In the genomic region with DNA sequence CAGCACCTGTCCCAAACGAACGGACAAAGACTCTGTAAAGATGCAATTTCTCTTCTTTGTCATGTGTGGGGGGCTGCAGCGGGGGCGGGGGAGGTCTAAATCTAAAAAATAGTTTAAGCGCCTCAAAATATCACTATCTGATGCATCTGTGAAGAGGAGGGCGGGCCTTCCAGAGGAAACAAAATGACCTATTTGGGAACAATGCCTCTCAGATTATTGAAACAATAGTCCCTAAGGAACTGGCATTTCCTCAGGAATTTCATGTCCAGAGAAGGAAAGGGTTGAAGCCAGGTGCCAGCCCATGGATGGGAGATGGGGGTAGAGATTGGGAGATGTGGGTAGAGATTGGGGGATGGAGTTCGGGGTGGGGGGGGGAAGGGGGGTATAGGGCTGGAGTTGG, we compare ENCODE assay signal across 22 mouse cellular contexts. TPM values are rescaled to one million over a fixed set of nuclear protein-coding genes. Genes with fewer than 3 reads are reported as not detected.
DNase-seq lines count a peak whose midpoint lies in the region.
"Had no signal": no experiment of that assay in that cellular context is flagged by ENCODE, and none has a peak within 500 bp of the region (broad histone marks: within the 10 kb centered on the region; RNA-seq: fewer than 3 reads in every experiment).

No protein-coding gene starts in this region.

- intact Hi-C loops in heart, postnatal 25 days (cut with DNase I) = no loop called here

- no peaks in the 10 kb centered on the region for H3K9me3 ChIP-seq in heart, embryonic 10.5 days
- H3K9me3 ChIP-seq in limb, embryonic 10.5 days (replicated peaks) = no peaks in the 10 kb centered on the region
- H3K9me3 ChIP-seq: embryonic facial prominence, embryonic 15.5 days; forebrain, embryonic 10.5 days; forebrain, embryonic 15.5 days; hindbrain, embryonic 15.5 days had no signal

- H3K4me3 ChIP-seq in heart, embryonic 10.5 days = no peak overlapping the region
- H3K4me3 ChIP-seq in limb, embryonic 10.5 days = no peak overlapping the region
- H3K4me3 ChIP-seq: embryonic facial prominence, embryonic 15.5 days; erythroblast, embryonic 14.5 days; forebrain, embryonic 10.5 days; forebrain, embryonic 15.5 days; heart, adult 2 months; heart, embryonic 12.5 days; hindbrain, embryonic 15.5 days had no signal

- peaks cover 34% of the 10 kb centered on the region for H3K36me3 ChIP-seq in heart, embryonic 10.5 days
- peaks cover 43% of the 10 kb centered on the region for H3K36me3 ChIP-seq in limb, embryonic 10.5 days

- peak; percentile 80 for DNase-seq in heart, adult 11 months
- DNase-seq in heart, embryonic 10.5 days (ENCODE audit: low spot score) = no peak
- DNase-seq in kidney, postnatal 36 days = peak; percentile 24
- DNase-seq in kidney, adult 11 months = no peak
- peak; percentile 37 for DNase-seq in ES-CJ7 (ENCODE audit: low read depth, low spot score)
- DNase-seq in limb, embryonic 10.5 days (ENCODE audit: low spot score) = peak; percentile 12
- DNase-seq in heart, postnatal 25 days (ENCODE audit: low spot score) = no peak
- DNase-seq: adrenal gland, adult 8-10 months; B cell, adult 2 months; cerebellum, adult 2 months; cerebellum, postnatal 14 days; embryo, embryonic 11 days; gastrocnemius, postnatal 10 days; heart, adult 2 months; heart, postnatal 36 days had no signal

- peaks cover 9% of the 10 kb centered on the region for H3K4me1 ChIP-seq in heart, embryonic 10.5 days
- H3K4me1 ChIP-seq in limb, embryonic 10.5 days = peaks cover 24% of the 10 kb centered on the region
- H3K4me1 ChIP-seq: forebrain, embryonic 15.5 days; hindbrain, embryonic 15.5 days had no signal

- WGBS in heart, embryonic 10.5 days = 73% methylated on average over 7 of the region's 7 CpGs
- WGBS in limb, embryonic 10.5 days = 89% methylated on average over 7 of the region's 7 CpGs

- H3K27me3 ChIP-seq in heart, embryonic 10.5 days (ENCODE audit: insufficient read depth, poor library complexity, severe bottlenecking) = no peaks in the 10 kb centered on the region
- H3K27me3 ChIP-seq in limb, embryonic 10.5 days (ENCODE audit: low read depth, poor library complexity, severe bottlenecking) = no peaks in the 10 kb centered on the region
- H3K27me3 ChIP-seq: embryonic facial prominence, embryonic 15.5 days; forebrain, embryonic 15.5 days; heart, embryonic 12.5 days; hindbrain, embryonic 15.5 days; Patski had no signal

- no peak overlapping the region for H3K27ac ChIP-seq in heart, embryonic 10.5 days
- H3K27ac ChIP-seq in limb, embryonic 10.5 days = no peak overlapping the region
- H3K27ac ChIP-seq: embryonic facial prominence, embryonic 15.5 days; forebrain, embryonic 10.5 days; forebrain, embryonic 15.5 days; heart, adult 2 months; hindbrain, embryonic 15.5 days had no signal

RNA-seq across cellular contexts. Expression of a gene that starts 7.2 kb away (rescaled TPM):
- 11.2 and 14.9 TPM in 2 replicates for polyA plus RNA-seq in heart, embryonic 10.5 days (2016; fragmentation: Nextera tagmentation; extraction: Ambion mirVana)
- 20.8 and 22.0 TPM in 2 replicates for polyA plus RNA-seq in limb, embryonic 10.5 days (2016; fragmentation: Nextera tagmentation; extraction: Ambion mirVana)
- total RNA-seq in heart, postnatal 25 days (2021) = 10 to 100 TPM; 13.3 to 14.8 TPM
- polyA plus RNA-seq: erythroblast, embryonic 14.5 days had no signal

RNA-seq across cellular contexts. Expression of a gene that starts 37.1 kb away (rescaled TPM):
- polyA plus RNA-seq in heart, embryonic 10.5 days (2016; fragmentation: Nextera tagmentation; extraction: Ambion mirVana) = 23.8 and 24.0 TPM in 2 replicates
- polyA plus RNA-seq in limb, embryonic 10.5 days (2016; fragmentation: Nextera tagmentation; extraction: Ambion mirVana) = 20.9 and 27.8 TPM in 2 replicates
- total RNA-seq in heart, postnatal 25 days (2021) = 10 to 100 TPM; 33.3 to 36.4 TPM

Comparison
In these comparisons a context has a peak if more than half of its experiments do, and no peak if none do; other contexts are left out.
1. DNase-seq: peak in heart, adult 11 months (single experiment), kidney, postnatal 36 days (2 of 2), ES-CJ7 (single experiment) and limb, embryonic 10.5 days (single experiment); none in heart, embryonic 10.5 days (single experiment), kidney, adult 11 months (single experiment) and heart, postnatal 25 days (single experiment).